Mouse (Mus musculus): Measurements from ENCODE around the gene Rho.

The Rho gene

GRCm38 (mm10) chr6:115911763-115912162 lies 19.8 kb upstream of the Rho start:
- in situ Hi-C loops (cut with MboI; ENCODE audit: unreplicated experiment in 2 of 2): no loop called here

- in situ Hi-C loops (cut with MboI; ENCODE audit: unreplicated experiment in 2 of 2): no loop called here
Observed at GRCm38 (mm10) chr6:115913482-115913881, 18.1 kb upstream of the Rho start.

- in situ Hi-C loops (cut with MboI; ENCODE audit: unreplicated experiment in 2 of 2): no loop called here
Observed at GRCm38 (mm10) chr6:115914511-115915202, 16.9 kb upstream of the Rho start.

GRCm38 (mm10) chr6:115915601-115916445 lies 15.7 kb upstream of the Rho start:
- in situ Hi-C loops (cut with MboI; ENCODE audit: unreplicated experiment in 2 of 2): no loop called here

GRCm38 (mm10) chr6:115916611-115917010 lies 14.9 kb upstream of the Rho start:
- in situ Hi-C loops (cut with MboI; ENCODE audit: unreplicated experiment in 2 of 2): no loop called here

GRCm38 (mm10) chr6:115918615-115919014 lies 12.9 kb upstream of the Rho start:
- in situ Hi-C loops (cut with MboI; ENCODE audit: unreplicated experiment in 2 of 2): no loop called here

GRCm38 (mm10) chr6:115919876-115920275 lies 11.7 kb upstream of the Rho start:
- in situ Hi-C loops (cut with MboI; ENCODE audit: unreplicated experiment in 2 of 2): no loop called here

GRCm38 (mm10) chr6:115924829-115925228 lies 6.7 kb upstream of the Rho start:
- in situ Hi-C loops (cut with MboI; ENCODE audit: unreplicated experiment in 2 of 2): no loop called here

- in situ Hi-C loops (cut with MboI; ENCODE audit: unreplicated experiment in 2 of 2): no loop called here
Observed at GRCm38 (mm10) chr6:115926416-115926815, 5.1 kb upstream of the Rho start.

GRCm38 (mm10) chr6:115927292-115928242 lies 4.0 kb upstream of the Rho start:
- in situ Hi-C loops (cut with MboI; ENCODE audit: unreplicated experiment in 2 of 2): no loop called here

- in situ Hi-C loops (cut with MboI; ENCODE audit: unreplicated experiment in 2 of 2): no loop called here
Observed at GRCm38 (mm10) chr6:115930018-115930417, 1.5 kb upstream of the Rho start.

GRCm38 (mm10) chr6:115932391-115932790 lies 843 bp downstream of the Rho start:
- in situ Hi-C loops (cut with MboI; ENCODE audit: unreplicated experiment in 2 of 2): no loop called here

- in situ Hi-C loops (cut with MboI; ENCODE audit: unreplicated experiment in 2 of 2): no loop called here
Observed at GRCm38 (mm10) chr6:115935544-115935943, 4.0 kb downstream of the Rho start.

- in situ Hi-C loops (cut with MboI; ENCODE audit: unreplicated experiment in 2 of 2): no loop called here
Observed at GRCm38 (mm10) chr6:115938011-115938410, 6.5 kb downstream of the Rho start.

GRCm38 (mm10) chr6:115938798-115939197 lies 7.2 kb downstream of the Rho start:
- in situ Hi-C loops (cut with MboI; ENCODE audit: unreplicated experiment in 2 of 2): no loop called here

GRCm38 (mm10) chr6:115940603-115941002 lies 9.1 kb downstream of the Rho start:
- in situ Hi-C loops (cut with MboI; ENCODE audit: unreplicated experiment in 2 of 2): loop anchor here in 1 of 2 experiments (5.0 kb wide), 1 partner anchor 33 kb away; no protein-coding TSS in a partner anchor

- in situ Hi-C loops (cut with MboI; ENCODE audit: unreplicated experiment in 2 of 2): loop anchor here in 1 of 2 experiments (5.0 kb wide), 1 partner anchor 34 kb away; no protein-coding TSS in a partner anchor
Observed at GRCm38 (mm10) chr6:115941128-115941527, 9.6 kb downstream of the Rho start.

GRCm38 (mm10) chr6:115943498-115944427 lies 12.2 kb downstream of the Rho start:
- in situ Hi-C loops (cut with MboI; ENCODE audit: unreplicated experiment in 2 of 2): loop anchor here in 1 of 2 experiments (5.0 kb wide), 1 partner anchor 36 kb away; no protein-coding TSS in a partner anchor

- in situ Hi-C loops (cut with MboI; ENCODE audit: unreplicated experiment in 2 of 2): loop anchor here (5.0 kb wide), 2 partner anchors 37 to 38 kb away; no protein-coding TSS in a partner anchor
Observed at GRCm38 (mm10) chr6:115944638-115945037, 13.1 kb downstream of the Rho start, which contains the start of gene H1foo. TSS of gene H1foo (plus strand) at chr6:115944938.
